Mouse (Mus musculus) heart, postnatal 0 days (tissue): ENCODE data around the gene Clk4. TPM values are rescaled to one million over a fixed set of nuclear protein-coding genes. Genes with fewer than 3 reads are reported as not detected.
A peak's percentile ranks its signal among the peaks of the same experiment; 100 is the strongest.

Experiments used
- ATAC-seq: fragments of 200-750 bp; cut with Nextera tagmentation; 2 replicates; pipeline ENCODE4 v1.8.0; 2017; ENCODE audit warnings: low read depth, moderate number of reproducible peaks, moderate library complexity; ENCODE audit not compliant: insufficient read depth
- DNase-seq: peaks from one replicate; pipeline ENCODE4 v3.0.0-alpha.2; 2016; ENCODE audit warnings: low spot score
- H3K27ac ChIP-seq: fragments of 300-500 bp; sonication (generic); 2 replicates; pipeline ENCODE4 v1.5.1; 2014; ENCODE audit warnings: low read depth, mild to moderate bottlenecking
- H3K27me3 ChIP-seq: fragments of 300-500 bp; sonication (generic); 2 replicates; pipeline ENCODE4 v1.6.1; 2014; ENCODE audit warnings: low read length, mixed read lengths; ENCODE audit not compliant: control insufficient read depth, insufficient read depth
- H3K36me3 ChIP-seq: fragments of 300-500 bp; sonication (generic); replicated peaks from 2 replicates; pipeline ENCODE4 v1.6.1; 2014; ENCODE audit warnings: low read length, mixed read lengths; ENCODE audit not compliant: control insufficient read depth, insufficient read depth
- H3K4me1 ChIP-seq: fragments of 300-500 bp; sonication (generic); 2 replicates; pipeline ENCODE4 v1.6.1; 2014; ENCODE audit warnings: antibody characterized with exemption; ENCODE audit not compliant: control insufficient read depth, insufficient read depth
- H3K4me2 ChIP-seq: fragments of 300-500 bp; sonication (generic); 2 replicates; pipeline ENCODE4 v1.6.1; 2014; ENCODE audit warnings: low read depth, mild to moderate bottlenecking, low read length, moderate library complexity
- H3K4me3 ChIP-seq: fragments of 300-500 bp; sonication (generic); 2 replicates; pipeline ENCODE4 v1.5.1; 2014; ENCODE audit warnings: low read depth, low read length
- H3K9ac ChIP-seq: fragments of 300-500 bp; sonication (generic); replicated peaks from 2 replicates; pipeline ENCODE4 v1.6.1; 2014; ENCODE audit warnings: low read depth, low read length, mixed read lengths
- H3K9me3 ChIP-seq: fragments of 300-500 bp; sonication (generic); replicated peaks from 2 replicates; pipeline ENCODE4 v1.6.1; 2016; ENCODE audit warnings: low read length; ENCODE audit not compliant: control insufficient read depth
- CTCF ChIP-seq: IDR thresholded peaks from 2 replicates; pipeline ENCODE4 v1.5.1; 2016; ENCODE audit warnings: antibody characterized with exemption, control low read depth, low read depth
- EP300 ChIP-seq: IDR thresholded peaks from 2 replicates; pipeline ENCODE4 v1.6.1; 2016; ENCODE audit warnings: antibody characterized with exemption, low read depth
- WGBS: fragments of 180-500 bp; shearing (Covaris S2); extraction: QIAGEN DNeasy Blood & Tissue Kit; methylation state at CpG from one replicate; pipeline ENCODE4 v1.1.7; 2014; 5-methylcytosine and 5-hydroxymethylcytosine counted together
- polyA plus RNA-seq: library from polyadenylated mRNA; unstranded; fragments of >200 nt; fragmentation: Nextera tagmentation; extraction: Ambion mirVana; gene quantifications from 2 replicates; pipeline ENCODE4 v1.2.1, GENCODE M21; 2015
- total RNA-seq: library from RNA; depleted of rRNA; stranded (reverse); fragments of >200 nt; gene quantifications from 2 replicates; pipeline ENCODE4 v1.2.3, GENCODE M21; 2014; ENCODE audit warnings: low replicate concordance

Gene Clk4
- total and polyA plus RNA-seq, 2 experiments from 2014 or later: 32.9 to 56.2 TPM

DNA sequence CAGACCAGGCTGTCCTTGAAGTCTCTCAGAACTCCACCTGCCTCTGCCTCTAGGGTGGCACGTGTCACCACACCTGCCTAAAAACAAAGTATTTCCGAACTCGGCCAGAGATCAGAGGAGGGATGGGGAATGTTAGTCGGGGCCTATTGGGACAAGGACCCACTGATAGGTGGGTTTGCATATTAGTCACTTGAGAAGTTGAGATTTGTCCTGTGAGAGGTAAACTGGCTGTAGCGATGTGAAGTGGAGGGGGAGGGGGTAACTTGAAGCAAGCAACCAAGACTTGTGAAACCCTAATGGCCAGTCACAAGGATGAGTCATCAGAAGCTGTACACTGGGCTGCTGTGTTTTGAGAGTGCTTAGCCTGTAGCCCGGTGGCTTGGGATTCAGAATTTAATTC is 2.8 kb downstream of the Clk4 start:
- Histone ChIP-seq H3K27me3 (no peaks in the 10 kb centered on the region), H3K9me3 (no peaks in the 10 kb centered on the region), H3K9ac (0 out of 2 replicates have a peak overlapping the region, but pooled peaks have one; percentile 28), H3K4me1 (peaks cover 18% of the 10 kb centered on the region), H3K27ac (peak overlapping the region; percentile 99; the same call in 1 of the 2 replicates), H3K36me3 (peaks cover 8% of the 10 kb centered on the region; the same call in 1 of the 2 replicates), H3K4me2 (peak overlapping the region; percentile 87), H3K4me3 (peak overlapping the region; percentile 88)
- 6% methylated on average over 6 of the region's 6 CpGs for WGBS
- TF ChIP-seq CTCF (no peak), EP300 (no peak)
- ATAC-seq (no peak), DNase-seq (peak; percentile 63)

GRCm38 (mm10) chr11:51265326-51265725 is 3.8 kb downstream of the Clk4 start:
- ATAC-seq (no peak), DNase-seq (peak; percentile 51)
- peaks cover 12% of the 10 kb centered on the region for H3K36me3 ChIP-seq
- H3K4me3 ChIP-seq: no peak overlapping the region
- WGBS: 43% methylated on average over 3 of the region's 3 CpGs
- peaks cover 18% of the 10 kb centered on the region for H3K4me1 ChIP-seq
- H3K9me3 ChIP-seq: no peaks in the 10 kb centered on the region
- TF ChIP-seq CTCF (peak; percentile 64), EP300 (no peak)
- H3K27me3 ChIP-seq: no peaks in the 10 kb centered on the region
- peak overlapping the region; percentile 87 for H3K4me2 ChIP-seq
- no peak overlapping the region for H3K27ac ChIP-seq
- no peak overlapping the region for H3K9ac ChIP-seq

DNA sequence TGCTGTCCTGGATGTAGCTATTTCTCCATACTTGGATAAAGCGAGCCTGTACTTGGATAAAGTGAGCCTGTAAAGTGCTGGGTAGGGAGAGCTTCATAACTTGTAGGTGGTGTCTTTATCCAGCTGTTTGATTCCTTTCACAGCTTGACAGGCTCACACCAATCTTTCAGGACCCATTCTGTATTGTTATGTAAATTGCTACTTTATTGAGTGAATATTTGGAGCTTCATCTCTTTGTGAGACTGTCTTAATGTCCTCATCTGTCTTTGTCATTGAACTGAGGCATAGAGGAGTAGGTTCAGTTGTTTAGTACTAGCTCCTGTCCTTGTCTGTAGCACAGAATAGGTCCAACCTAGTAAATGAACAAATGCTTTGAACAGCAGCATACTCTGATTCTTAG is 12.9 kb downstream of the Clk4 start:
- DNase-seq (no peak), ATAC-seq (no peak)
- Histone ChIP-seq H3K36me3 (peaks cover 77% of the 10 kb centered on the region), H3K9ac (no peak overlapping the region), H3K4me1 (no peaks in the 10 kb centered on the region), H3K4me3 (no peak overlapping the region), H3K4me2 (no peak overlapping the region), H3K9me3 (no peaks in the 10 kb centered on the region), H3K27ac (no peak overlapping the region), H3K27me3 (no peaks in the 10 kb centered on the region)
- no peak for TF ChIP-seq EP300
- no peak for TF ChIP-seq CTCF
- 94% methylated on average over 1 of the region's 1 CpGs for WGBS

DNA sequence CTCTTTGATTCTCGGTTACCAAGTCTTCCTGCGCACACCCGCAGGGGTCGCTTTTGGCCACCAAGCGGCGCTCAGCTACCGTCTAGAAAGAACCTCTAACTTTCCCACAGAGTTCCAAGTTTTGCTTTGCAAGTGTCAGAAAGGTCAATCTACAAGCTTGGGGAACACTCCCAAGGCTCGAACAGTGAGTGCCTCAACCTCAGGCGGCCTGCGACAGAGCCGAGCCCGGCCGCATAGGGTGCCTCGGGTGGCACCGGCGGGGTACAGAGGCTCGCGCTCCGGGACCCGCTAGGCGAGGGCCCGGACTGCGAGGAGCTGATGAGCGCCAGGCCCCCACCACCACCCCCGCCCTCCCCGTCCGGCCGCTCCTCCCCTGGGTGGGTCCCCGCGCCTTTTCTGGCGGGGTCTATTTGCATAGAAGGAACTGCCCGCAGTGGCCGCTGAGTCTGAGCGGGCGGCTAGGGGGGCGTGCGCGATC is 28.1 kb downstream of the Clk4 start, which contains the start of gene Col23a1:
Col23a1 (plus strand) TSS at position 357 of the 478 bp plus-strand sequence.
- 0% methylated on average over 29 of the region's 38 CpGs for WGBS
- Histone ChIP-seq H3K4me2 (peak within 1 kb of the TSS; percentile 90), H3K27ac (peak within 1 kb of the TSS; percentile 22; the same call in 1 of the 2 replicates), H3K4me1 (no peaks in the 10 kb centered on the region), H3K36me3 (peaks cover under 1% of the 10 kb centered on the region; the same call in 1 of the 2 replicates), H3K9me3 (no peaks in the 10 kb centered on the region), H3K4me3 (peak within 1 kb of the TSS; percentile 58), H3K27me3 (peaks cover 31% of the 10 kb centered on the region), H3K9ac (peak within 1 kb of the TSS; percentile 53)
- DNase-seq (peak; percentile 80), ATAC-seq (peak; percentile 90)
- TF ChIP-seq EP300 (no peak), CTCF (peak; percentile 87)

DNA sequence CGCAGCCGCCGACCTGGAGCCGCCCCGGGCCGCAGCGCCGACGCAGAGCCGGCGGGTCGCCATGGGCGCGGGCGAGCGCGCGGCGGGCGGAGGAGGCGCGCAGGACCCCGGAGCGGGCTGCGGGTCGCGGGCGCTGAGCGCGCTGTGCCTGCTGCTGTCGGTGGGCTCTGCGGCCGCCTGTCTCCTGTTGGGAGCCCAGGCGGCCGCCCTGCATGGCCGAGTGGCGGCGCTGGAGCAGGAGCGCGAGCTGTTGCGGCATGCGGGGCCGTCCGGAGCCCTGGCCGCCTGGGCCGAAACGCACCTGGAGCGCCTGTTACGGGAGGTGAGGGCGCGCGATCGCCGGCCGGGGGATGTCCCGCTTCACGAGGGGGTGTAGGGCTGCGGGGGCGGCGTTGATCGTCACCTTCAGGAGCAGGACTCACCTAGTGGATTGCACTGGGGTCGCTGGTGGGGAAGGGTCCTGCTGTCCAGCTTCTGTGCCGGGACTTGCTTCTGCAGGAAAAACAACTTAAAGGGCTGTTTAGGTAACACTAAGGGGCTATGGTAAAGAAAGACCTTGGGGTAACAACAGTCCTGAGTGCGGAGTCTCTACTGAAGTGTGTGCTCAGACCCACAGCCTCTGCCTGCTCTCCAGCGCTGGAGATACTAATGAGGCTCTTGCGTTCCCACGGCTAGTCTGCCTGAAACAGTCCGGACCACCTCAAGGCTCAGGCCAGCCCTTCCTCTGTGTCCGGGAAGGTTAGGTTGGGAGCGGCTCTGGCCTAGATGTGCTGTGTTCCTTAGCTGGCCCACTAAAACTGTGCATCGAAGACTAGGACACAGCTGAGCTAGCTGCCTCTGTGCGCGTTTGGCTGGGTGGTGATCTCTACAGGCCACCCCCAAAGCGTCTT is 28.8 kb downstream of the Clk4 start:
- TF ChIP-seq EP300 (no peak), CTCF (peak; percentile 29)
- H3K9me3 ChIP-seq: no peaks in the 10 kb centered on the region; the same call in 1 of the 2 replicates
- DNase-seq (no peak), ATAC-seq (peak; percentile 73)
- WGBS: 3% methylated on average over 60 of the region's 74 CpGs
- peak overlapping the region; percentile 53 for H3K9ac ChIP-seq
- H3K36me3 ChIP-seq: no peaks in the 10 kb centered on the region
- no peak overlapping the region for H3K27ac ChIP-seq
- H3K27me3 ChIP-seq: peaks cover 31% of the 10 kb centered on the region
- peak overlapping the region; percentile 90 for H3K4me2 ChIP-seq
- peak overlapping the region; percentile 58 for H3K4me3 ChIP-seq
- no peaks in the 10 kb centered on the region for H3K4me1 ChIP-seq
